Mouse (Mus musculus): ENCODE results near the gene Bcl2l11. TPM values are rescaled to one million over a fixed set of nuclear protein-coding genes. Genes with fewer than 3 reads are reported as not detected.

The Bcl2l11 gene
- total RNA-seq, 2 experiments from 2014 or later: 16.5 to 19.7 TPM

- intact Hi-C loops (cut with DNase I): no loop called here
- no peak for DNase-seq
Observed at GRCm38 (mm10) chr2:128136769-128137433, 11.1 kb downstream of the Bcl2l11 start.

DNA sequence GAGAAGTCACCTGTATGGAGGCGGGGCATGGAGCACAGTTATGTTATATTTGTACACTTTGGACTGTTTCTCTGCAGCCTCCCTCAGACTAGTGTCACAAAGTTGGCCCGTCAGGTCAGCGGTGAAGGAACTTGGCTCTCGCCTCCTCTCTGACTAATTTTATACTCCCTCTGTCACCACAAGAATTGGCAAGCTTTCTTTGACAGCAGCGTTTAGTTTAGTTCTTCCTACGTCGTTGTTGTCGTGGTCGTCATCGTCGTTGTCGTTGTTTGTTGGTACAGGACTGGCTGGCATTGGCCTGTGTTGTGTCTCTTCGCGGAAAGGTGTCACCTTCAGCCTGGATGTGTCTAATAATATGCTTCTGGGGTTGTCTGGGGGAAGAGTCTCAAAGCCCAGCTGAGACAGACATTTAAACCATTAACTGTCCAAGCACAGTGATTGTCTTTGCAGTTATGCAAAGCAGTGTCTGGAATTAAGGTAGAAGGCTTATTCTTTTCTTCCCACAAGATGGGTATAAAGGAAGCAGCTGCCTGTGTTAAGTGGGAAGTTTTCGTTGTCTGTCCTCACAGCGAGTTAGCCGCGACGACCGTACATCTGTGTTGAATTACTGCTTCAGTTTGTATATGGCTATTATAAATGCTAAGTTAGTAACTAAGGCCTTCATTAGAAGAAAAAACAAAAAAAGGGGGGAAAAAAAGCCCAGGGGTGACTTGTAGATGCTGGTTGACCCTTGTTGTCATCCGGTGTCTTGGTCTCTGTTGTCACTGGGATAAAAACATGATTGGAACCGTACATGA is 11.8 kb downstream of the Bcl2l11 start:
- DNase-seq: peak in 1 of 2 experiments; percentile 61
- intact Hi-C loops (cut with DNase I): no loop called here

DNA sequence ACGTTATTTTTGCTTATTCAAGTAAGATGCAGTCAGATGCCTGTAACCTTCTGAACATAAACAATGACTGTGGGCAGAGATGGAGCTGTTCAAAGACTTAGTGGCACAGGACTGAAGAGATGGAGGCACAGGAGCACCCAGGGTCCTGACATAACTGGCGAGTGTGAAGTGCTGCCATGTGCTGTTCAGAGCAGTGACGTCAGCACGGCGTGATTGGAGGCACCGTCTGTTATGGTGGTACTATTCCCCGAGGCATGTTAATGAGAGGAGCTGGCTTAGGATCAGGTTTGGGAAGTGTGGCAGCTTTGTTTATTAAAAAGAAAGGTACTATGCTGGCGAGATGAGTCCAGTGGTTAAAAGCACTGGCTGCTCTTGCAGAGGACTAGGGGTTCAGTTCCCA is 13.1 kb downstream of the Bcl2l11 start:
- intact Hi-C loops (cut with DNase I): no loop called here
- DNase-seq: no peak

DNA sequence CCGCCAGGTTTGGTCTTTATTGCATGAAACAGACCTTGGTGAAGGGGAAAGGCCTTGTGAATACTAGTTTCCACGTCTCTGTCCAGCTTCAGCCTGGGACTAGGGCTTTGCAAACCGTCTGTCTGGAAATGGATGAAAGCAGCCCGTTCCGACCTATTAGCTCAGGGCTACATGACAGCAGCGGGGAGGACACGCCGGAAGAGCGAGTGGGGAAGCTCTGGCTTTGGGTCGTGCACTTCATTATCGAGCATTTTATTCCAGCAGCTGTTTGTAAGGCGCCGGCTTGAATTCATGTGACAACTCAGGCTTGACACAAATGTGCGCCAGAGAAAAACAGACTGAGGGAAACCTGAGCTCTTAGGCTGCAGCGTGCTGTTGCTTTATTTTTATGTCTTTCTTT is 13.9 kb downstream of the Bcl2l11 start:
- DNase-seq: peak in 1 of 2 experiments; percentile 51

DNA sequence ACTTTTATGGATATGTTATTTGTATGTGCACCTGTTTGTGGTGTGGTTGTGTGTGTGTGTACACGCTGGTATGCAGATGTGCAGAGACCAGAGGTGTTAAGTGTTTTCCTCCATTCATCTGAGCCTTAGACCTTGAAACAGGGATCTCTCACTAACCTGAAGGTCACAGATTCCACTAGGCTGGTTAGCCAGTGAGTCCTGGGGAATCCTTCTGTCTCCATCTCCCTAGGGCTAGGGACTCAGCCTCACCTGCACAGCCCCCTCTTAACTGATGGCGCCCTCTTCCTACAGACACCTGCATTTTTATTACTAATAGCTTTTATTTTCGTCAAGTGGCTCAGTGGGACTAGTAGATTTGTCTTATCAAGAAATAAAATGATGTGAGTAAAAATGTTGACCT is 14.3 kb downstream of the Bcl2l11 start:
- DNase-seq: no peak
- intact Hi-C loops (cut with DNase I): no loop called here

More for the DNA sequence above, 13.9 kb downstream of the Bcl2l11 start:
- intact Hi-C loops (cut with DNase I): no loop called here

DNA sequence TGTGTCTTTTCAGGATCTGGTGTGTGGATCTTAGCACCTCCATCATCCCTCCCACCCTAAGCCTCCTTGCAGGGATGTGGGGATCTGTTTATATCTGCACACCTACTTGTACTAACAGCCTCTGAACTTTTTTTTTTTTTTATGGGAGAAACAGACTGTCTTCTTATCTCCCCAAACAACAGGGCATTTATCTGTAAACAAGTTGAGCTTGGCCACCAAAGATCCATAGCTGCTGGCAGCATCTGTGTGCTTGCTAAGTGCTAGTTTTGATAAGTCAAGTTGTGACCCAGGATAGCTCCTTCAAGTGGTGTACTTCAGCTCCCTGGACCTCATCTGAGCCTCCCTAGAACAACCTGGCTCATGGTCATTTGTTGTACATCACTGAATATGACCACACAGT is 18.2 kb downstream of the Bcl2l11 start:
- intact Hi-C loops (cut with DNase I): no loop called here
- no peak for DNase-seq

GRCm38 (mm10) chr2:128145433-128145832 is 19.6 kb downstream of the Bcl2l11 start:
- DNase-seq: no peak
- intact Hi-C loops (cut with DNase I): no loop called here

GRCm38 (mm10) chr2:128149596-128149995 is 23.8 kb downstream of the Bcl2l11 start:
- DNase-seq: no peak
- intact Hi-C loops (cut with DNase I): no loop called here

- no peak for DNase-seq
- intact Hi-C loops (cut with DNase I): no loop called here
Observed at GRCm38 (mm10) chr2:128152211-128152610, 26.4 kb downstream of the Bcl2l11 start.

- intact Hi-C loops (cut with DNase I): no loop called here
- DNase-seq: no peak
Observed at GRCm38 (mm10) chr2:128152845-128153550, 27.2 kb downstream of the Bcl2l11 start.

DNA sequence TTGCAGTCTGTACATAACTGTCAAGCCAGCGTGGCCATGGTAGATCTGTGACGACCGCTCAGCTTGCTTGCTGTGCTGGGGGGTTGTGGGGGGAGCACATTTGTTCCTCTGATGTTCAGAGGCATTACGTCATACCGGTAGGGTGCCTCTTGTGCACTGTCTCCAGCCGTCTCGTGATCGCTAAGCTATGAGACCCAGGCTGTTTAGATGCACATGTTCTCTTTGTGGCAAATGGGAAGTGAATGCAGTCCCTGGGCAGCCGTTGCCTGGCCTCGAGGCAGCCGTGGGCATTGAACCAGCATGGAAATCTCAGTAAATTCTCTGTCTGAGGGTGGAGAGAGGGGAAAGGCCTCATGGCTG is 27.7 kb downstream of the Bcl2l11 start:
- intact Hi-C loops (cut with DNase I): no loop called here

GRCm38 (mm10) chr2:128155412-128156066 is 29.7 kb downstream of the Bcl2l11 start:
- intact Hi-C loops (cut with DNase I): no loop called here
- peak in 1 of 2 experiments; percentile 61 for DNase-seq

More for the DNA sequence above, 27.7 kb downstream of the Bcl2l11 start:
- DNase-seq: no peak

GRCm38 (mm10) chr2:128156067-128156462 is 30.2 kb downstream of the Bcl2l11 start:
- no peak for DNase-seq
- intact Hi-C loops (cut with DNase I): no loop called here

GRCm38 (mm10) chr2:128156557-128157412 is 30.9 kb downstream of the Bcl2l11 start:
- intact Hi-C loops (cut with DNase I): no loop called here
- DNase-seq: peak in 1 of 2 experiments; percentile 34

- intact Hi-C loops (cut with DNase I): no loop called here
- no peak for DNase-seq
Observed at GRCm38 (mm10) chr2:128158734-128159410, 33.0 kb downstream of the Bcl2l11 start.

GRCm38 (mm10) chr2:128159619-128160125 is 33.8 kb downstream of the Bcl2l11 start:
- intact Hi-C loops (cut with DNase I): no loop called here
- no peak for DNase-seq

DNA sequence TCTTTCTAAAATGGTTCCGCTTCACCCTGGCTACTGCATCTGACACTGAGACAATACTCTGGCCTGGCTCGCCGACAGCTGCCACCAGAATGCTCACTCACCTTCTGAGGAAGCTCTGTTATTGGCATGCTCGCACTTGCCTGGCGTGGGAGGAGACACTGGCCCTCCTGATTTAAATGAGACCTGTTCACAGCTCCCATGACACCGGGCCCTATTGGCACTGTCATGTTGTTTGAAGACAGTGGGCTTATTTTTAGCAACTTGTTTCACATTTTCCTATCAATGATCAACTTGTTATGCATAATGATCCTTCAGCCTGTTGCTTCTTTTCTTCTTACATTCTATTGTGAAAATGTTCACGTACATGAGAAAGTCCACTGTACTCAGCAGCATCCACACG is 37.3 kb downstream of the Bcl2l11 start:
- DNase-seq: no peak

DNA sequence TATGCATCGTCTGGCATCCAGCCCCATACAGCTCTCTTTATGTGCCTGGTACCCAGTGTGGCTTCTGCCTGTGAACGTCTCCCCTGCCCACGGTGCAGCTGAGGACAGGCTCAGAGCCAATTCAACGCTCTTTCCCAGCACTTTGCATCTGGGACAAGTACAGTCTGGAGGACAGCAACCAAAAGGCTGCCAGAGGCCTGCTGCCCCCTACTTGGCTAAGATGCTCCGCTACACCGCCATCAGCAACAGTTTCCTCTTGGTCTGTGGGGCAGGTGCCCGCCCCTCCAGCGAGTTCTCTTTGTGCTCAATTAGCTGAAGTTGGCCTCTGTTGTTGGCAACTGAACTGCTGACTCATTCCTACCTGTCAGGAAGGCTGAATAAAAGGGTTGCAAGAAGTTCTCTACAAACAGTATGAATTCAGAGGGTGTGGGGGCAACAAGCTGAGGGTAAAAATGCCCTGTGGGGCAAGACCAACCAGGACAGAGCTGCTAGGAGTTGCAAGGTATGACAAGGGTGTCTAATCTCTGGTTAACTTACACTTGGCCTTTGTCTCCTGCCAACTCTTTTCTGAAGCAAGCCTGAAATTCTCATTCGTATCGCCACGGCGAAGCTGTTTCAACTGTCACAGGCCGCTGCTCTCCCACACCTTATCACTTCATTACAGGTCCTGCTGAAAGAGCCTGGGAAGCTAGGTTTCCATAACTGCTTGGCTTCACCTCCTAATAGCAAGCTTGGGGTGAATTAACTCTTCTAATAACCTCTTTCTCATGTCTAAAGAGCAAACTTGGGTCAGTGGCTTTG is 41.0 kb downstream of the Bcl2l11 start:
- DNase-seq: peak in 1 of 2 experiments; percentile 45
- intact Hi-C loops (cut with DNase I): no loop called here

More for the DNA sequence above, 37.3 kb downstream of the Bcl2l11 start:
- intact Hi-C loops (cut with DNase I): no loop called here
